Mouse (Mus musculus) telencephalon, adult 2 months (tissue): Measurements from ENCODE around the gene Sec1.
"Not testable (repeated sequence)": the region's sequence is repeated elsewhere in the genome, so short reads cannot be mapped to it uniquely, and the experiment has no call there.

Experiments used
- DNase-seq: peaks from one replicate; pipeline ENCODE4 v3.0.0-alpha.2; 2011; ENCODE audit warnings: low read depth, low spot score

Sec1 gene

DNA sequence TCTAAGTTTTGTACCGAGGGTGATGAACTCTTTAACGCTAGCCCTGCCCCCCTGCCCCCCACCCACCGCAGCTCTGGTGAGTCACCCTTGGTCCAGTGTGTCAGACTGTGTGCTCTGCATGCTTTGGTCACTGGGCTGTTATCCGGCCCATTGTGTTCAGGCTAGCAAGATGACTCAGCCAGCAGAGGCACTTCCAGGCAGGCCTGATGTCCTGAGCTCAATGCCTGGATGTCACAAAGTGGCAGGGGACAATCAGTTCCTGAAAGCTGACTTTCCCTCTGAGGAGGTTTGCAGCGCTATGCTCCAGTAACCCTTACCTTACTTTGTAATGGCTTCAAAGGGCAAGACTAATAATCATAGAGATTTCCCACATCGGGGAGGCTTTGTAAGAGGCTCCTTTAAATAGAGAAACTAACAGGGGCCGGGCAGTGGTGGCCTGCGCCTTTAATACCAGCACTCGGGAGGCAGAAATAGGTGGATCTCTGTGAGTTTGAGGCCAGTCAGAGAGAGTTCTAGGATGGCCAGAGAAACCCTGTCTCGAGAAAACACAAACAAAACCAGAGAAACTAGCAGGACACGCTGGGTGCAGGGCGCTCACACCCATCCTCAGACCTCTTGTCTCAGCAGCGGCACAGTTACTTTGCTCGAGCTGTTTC is 14.1 kb downstream of the Sec1 start:
- no peak for DNase-seq

GRCm38 (mm10) chr7:45678513-45678912 is 15.7 kb downstream of the Sec1 start:
- DNase-seq, result no peak

DNA sequence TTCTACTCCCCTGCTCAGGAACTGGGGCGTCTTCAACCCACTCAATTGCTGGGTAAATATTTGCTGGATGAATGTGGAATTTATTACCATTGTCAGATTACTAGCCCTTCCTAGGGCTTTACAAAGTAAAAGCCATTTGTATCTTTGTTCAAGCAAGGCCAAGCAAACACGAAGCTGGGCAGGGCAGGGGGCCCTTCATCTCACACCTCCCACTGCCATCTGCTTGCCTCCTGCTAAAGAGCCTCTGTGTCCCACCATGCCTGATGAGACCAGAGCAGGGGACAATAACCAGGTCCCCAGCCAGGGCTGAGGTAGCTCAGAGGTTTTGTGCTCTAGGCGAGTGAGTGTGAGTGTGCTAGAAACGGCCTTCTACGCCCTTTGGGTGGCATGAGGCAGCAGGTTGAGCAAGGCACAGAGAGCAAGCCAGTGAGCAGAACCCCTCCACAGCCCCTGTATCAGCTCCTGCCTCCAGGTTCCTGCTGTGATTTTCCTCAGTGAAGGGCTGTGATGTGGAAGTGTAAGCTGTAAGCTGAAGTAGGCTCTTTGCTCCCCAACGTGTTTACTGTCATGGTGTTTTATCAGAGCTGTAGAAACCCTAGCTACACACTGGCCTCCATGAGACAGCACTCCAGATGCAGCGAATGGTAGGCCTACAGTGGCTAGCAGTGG is 16.4 kb downstream of the Sec1 start:
- no peak for DNase-seq

DNA sequence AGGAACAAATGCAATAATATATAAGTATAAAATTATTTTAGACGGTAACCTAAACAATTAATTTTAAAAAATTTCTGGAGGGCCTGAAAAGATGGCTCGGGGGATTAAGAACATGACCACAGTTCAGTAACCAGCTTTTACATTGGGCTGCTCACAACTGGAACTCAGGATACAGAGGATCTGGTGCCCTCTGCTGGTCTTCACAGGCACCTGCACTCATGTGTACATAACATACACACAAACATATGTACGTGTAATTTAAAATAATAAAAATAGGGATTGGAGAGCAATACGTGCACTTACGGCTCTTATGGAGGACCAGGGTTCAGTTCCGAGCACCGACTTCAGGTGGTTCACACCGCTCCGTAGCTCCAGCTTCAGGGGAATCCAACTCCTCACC is 25.3 kb downstream of the Sec1 start:
- no peak for DNase-seq

- DNase-seq, result no peak
These were observed 26.4 kb downstream of the Sec1 start for GRCm38 (mm10) chr7:45667761-45668160.

GRCm38 (mm10) chr7:45666161-45666560 is 28.0 kb downstream of the Sec1 start, which contains the start of gene Fut2:
Gene Fut2, minus strand, starts transcription at chr7:45666394.
- no peak for DNase-seq

GRCm38 (mm10) chr7:45665303-45666138 is 28.7 kb downstream of the Sec1 start:
- DNase-seq, result no peak

GRCm38 (mm10) chr7:45661702-45662101 is 32.5 kb downstream of the Sec1 start:
- DNase-seq, result not testable (repeated sequence)

DNA sequence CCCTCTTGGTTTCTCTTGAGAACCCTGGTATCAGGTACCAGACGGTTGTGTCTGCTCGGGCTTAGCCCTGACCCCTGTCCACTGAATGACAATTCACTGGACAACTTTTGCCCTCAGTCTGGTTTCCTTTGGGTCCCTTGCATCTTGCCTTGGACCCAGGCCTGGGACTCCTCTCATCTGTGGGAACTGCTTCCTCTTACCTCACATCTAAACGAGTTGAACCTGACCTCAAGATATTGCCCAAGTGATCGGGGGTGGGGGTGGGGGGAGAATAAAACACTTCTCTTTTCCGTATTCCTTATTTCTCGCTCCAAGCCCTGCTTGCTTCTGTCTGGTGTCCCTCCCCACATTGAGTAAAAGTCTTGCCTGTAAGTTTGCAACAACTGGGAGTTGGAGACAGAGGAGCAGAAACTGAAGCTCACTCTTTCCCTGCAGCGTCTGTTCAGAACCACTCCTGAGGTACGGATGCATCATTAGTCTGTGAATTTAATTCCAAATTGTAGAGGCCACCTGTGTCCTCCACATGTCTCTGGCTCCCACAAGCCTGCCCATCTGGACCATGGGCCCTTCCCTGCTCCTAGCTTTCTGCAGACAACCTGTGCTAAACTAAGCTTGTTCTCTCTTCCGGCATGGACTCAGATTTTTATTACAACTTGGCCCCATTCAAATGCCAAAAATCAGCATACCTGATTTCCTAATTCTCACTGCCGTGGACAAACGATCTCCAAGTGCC is 33.3 kb downstream of the Sec1 start:
- no peak for DNase-seq

DNA sequence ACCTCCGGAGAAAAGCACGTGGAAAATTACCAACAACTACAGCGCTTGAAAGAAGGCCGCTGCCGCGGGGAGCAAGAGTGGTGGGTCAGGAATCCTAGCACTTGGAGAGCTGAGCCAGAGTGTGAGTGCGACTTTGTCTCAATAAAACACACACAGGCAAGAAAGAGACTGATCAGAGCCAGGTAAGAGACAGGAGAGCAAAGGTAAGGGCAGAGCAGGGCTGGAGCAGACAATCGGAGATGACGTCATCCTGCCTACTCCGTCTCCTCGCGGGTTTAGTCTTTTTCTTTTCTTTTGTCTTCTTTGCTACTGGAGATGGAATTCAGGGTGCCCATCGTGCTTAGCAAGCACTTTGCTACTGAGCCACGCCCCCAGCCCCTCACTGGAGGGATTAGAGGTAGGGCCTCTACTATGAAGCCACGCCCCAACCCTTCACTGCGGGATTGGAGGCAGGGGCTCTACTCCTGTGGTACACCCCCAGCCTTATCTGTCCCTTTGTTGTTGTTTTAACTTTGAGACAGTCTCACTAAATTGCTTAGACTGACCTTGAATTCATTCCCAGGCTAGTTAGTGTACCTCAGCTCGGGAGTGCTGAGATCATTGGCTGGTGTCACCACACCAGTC is 39.7 kb downstream of the Sec1 start:
- DNase-seq, result no peak

DNA sequence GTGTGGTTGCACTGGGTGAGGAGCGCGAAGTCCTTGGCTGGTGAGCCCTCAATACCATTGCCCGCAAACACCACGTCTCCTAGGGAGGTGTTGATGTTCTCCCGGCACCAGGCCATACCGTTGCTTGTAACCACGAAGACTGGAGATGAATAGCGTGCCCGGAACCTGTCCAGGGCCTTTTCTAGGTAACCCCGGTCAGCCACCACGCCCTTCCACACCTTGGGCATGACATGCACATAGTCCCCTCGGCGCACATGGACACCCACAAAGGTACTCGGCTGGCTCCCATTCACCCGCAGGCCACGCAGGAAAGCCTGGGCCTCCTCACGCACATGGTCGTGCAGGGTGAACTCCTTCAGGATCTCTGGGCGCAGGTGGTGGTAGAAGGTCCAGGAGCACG is 43.7 kb downstream of the Sec1 start:
- not testable (repeated sequence) for DNase-seq

- no peak for DNase-seq
These were observed 44.9 kb downstream of the Sec1 start for GRCm38 (mm10) chr7:45649351-45649750.

GRCm38 (mm10) chr7:45646671-45647070 is 47.5 kb downstream of the Sec1 start:
- DNase-seq, result no peak

GRCm38 (mm10) chr7:45645591-45645971 is 48.6 kb downstream of the Sec1 start:
- no peak for DNase-seq

DNA sequence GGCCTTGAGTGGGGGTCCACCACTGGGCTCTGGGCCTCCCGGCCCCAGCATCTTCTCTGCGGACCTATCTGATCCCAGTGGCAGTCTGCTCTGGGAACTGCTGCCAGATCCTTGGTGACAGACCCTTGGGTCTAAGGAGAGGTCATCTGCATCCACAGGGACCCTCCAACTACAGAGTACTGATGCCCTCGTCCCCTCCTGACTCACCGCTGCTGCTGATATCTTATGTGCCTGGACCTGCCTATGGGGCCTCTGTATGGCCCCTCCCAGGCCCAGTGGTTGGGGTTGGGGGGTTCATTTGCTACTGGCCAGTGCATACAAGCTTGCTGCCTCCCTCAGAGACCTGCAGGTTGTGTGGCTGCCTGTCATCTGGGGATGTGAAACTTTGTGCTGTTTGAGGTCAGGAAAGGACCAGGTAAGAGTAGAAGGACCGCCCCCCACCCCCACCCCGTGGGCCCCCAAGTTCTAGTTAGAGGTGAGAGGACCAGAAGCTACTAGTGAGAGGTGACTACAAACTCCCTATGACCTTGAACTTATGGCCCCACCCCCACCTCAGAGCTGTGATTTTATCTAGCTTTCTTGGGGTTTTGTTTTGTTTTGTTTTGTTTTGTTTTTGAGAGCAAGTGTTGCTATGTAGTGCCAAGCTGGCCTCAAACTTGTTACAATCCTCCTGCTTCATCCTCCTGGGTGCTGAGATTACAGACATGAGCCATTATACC is 49.2 kb downstream of the Sec1 start:
- DNase-seq, result no peak

DNA sequence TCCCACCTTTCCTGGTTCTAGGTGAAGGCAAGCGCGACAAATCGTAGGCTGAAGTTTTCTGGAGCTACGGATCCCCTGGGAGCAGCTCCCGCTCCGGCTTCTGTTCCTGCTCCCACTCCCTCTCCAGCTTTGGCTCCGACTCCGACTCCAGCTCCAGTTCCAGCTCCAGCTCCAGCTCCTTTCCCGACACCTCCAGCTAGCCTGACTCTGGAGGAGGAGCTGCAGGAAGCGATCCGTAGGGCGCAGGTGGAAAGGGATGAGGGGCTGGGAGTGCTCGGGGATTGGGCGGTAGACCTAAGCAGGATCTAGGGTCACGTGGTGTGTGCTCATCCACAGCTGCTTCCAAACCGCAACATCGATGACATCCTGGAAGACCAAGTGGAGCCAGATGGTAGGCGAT is 50.0 kb downstream of the Sec1 start:
- DNase-seq, result peak; percentile 90

- DNase-seq, result peak; percentile 99
These were observed 50.6 kb downstream of the Sec1 start for GRCm38 (mm10) chr7:45643441-45644178.

DNA sequence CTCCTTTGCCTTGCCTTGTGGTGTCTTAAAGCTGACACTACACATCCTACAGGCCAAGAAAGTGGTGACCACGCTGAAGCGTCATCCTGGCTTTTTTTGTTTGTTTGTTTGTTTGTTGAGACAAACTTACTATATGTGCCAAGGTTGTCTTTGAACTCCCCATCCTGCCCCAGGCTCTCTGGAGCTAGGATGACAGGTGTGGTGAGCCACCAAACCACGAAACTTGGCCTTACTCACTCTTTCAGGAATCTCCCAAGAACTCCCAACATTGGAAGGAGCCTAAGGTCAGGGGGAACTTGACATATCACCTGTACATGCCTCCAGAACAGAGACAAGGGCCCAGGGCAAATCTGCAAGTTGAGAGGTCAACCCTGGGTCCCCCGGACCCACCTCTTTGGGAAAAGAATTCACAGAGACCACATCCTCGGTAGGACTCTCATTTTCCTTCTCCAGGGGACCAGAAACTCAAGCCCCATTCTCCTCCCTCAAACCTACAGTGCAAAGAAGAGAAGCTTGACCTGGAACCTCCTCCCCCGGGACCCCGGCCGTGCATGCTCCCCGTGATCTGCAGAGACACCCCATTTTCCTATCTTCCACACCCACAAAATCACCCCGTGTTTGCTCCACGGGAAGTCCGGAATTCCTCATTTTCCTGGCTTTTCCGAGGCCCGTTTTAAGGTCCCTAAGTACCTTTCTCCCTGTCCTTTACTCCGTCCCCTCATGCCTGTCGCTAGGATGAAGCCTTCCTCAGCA is 51.5 kb downstream of the Sec1 start:
- no peak for DNase-seq

- DNase-seq, result no peak
These were observed 52.1 kb downstream of the Sec1 start for GRCm38 (mm10) chr7:45642083-45642482.
